Mouse (Mus musculus): ENCODE results near the gene Calm2.

Calm2 gene

GRCm38 (mm10) chr17:87391242-87391641 lies 55.5 kb downstream of the Calm2 start:
- DNase-seq = no peak

- DNase-seq = no peak
Measured at GRCm38 (mm10) chr17:87387068-87387467, 59.7 kb downstream of the Calm2 start.

GRCm38 (mm10) chr17:87385835-87386234 lies 60.9 kb downstream of the Calm2 start:
- DNase-seq = no peak

Measured in thymus, postnatal 25 days (tissue).